Mouse (Mus musculus): ENCODE measurements around the gene Hoxd13.

The Hoxd13 gene

DNA sequence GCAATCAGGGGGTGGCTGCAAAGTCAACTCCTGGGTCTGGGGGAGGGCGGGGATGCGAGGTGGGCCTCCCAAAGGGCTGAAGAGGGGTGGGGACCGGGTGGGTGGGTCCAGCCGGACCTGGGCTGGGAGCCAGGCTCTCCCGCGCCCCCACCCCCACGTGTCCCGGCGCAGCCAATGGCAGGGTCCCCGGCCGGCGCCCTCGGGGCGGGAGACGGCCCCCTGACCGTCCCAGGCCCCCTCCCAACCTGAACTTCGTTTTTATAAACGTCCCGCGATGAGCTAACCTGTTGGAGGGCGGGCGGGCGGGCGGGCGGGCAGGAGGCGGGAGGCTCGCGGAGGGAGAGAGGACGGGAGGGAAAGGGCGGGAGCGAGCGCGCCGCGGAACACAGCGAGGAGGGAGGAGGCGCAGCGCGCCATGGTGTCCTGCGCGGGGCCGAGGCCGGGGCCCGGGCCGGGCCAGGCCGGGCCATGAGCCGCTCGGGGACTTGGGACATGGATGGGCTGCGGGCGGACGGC, at the start of gene Hoxd13:
Hoxd13 (plus strand) TSS at position 469 of the 516 bp plus-strand sequence.
- DNase-seq (ENCODE audit: inconsistent ontology term), result no peak

DNA sequence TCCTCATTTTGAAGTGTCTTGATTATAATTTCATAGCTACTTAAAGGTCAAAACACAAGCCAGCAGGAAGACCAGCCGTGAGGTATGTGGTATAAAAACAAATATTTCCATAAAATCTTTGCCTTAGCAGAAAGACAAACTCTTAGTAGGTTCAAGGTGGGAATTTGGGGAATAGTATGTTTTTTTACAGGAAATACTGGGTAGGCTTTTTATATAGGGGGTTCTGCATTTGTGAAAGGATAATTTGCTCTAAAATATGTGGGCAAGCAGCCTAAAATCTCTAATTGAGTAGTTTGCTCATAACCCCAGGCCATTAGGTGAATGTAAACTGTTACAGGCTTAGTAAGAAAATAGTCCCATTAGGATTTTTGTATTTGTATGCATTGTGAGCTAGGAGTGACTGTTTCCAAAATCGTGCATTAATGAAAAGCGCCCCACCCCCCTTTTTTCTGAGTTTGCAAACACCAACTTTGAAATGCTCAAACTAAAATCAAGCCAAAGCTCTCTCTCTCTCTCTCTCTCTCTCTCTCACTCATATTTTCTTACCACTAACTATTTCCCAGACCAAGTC, 48.3 kb upstream of the Hoxd13 start:
- DNase-seq (ENCODE audit: inconsistent ontology term), result no peak

DNA sequence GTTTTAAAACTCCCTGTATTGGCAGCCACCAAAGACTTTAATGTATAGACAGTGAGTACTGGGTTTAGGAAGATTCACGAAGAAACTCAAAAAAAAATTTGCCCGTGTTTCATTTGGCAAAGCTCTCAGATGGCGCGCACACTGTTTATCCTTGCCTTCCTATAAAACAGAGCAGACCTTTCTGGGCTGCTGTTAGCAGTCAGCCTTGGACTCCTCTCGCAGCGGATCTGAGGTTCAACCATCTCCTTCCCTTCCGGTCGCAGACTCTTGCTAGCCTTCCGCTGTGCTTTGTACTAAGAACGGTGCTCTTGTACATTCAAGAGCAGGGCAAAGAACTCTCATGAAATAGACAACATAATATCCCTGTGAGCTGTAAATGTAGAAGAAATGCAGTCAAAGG, 47.7 kb upstream of the Hoxd13 start:
- DNase-seq (ENCODE audit: inconsistent ontology term), result no peak

GRCm38 (mm10) chr2:74635412-74635811, 32.7 kb upstream of the Hoxd13 start:
- DNase-seq (ENCODE audit: inconsistent ontology term), result no peak

GRCm38 (mm10) chr2:74642431-74642830, 25.7 kb upstream of the Hoxd13 start:
- DNase-seq (ENCODE audit: inconsistent ontology term), result no peak

- DNase-seq (ENCODE audit: inconsistent ontology term), result no peak
Observed at GRCm38 (mm10) chr2:74645631-74646030, 22.5 kb upstream of the Hoxd13 start.

GRCm38 (mm10) chr2:74647082-74647864, 20.8 kb upstream of the Hoxd13 start:
- no peak for DNase-seq (ENCODE audit: inconsistent ontology term)

- DNase-seq (ENCODE audit: inconsistent ontology term), result no peak
Observed at GRCm38 (mm10) chr2:74652996-74653340, 15.1 kb upstream of the Hoxd13 start.

DNA sequence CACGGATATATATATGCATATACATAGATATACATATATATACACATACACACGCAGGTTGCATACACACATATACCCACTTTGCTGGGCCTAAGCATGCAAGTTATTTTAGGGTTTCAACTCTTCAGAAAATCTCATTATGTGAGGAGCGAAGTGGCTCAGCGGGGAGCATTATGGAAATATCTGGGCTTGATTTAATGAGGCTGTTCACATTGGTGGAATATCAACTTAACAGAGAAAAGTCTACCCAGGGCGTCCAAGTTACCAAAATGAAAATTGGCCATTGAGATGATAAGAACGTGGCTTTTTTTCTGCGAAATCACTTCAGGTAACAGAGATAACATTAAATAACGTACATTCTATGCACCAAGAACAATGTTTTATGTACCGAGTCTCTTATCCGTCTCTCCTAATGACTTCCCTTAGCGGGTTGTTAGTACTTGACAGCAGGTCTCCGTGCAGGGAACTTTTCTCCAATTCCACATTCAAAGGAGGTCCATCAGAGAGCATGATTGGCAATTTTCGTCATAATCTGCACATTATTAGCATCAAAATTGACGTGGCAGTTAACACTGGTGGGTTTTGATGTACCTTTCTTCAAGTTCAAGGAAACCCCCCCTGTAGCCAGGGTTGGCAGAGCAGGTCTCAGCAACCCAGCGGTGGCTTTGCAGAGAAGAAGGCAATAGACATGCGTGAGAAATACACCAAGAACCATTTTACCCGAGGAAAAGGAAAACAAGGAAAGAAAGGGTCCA, 14.2 kb upstream of the Hoxd13 start:
- no peak for DNase-seq (ENCODE audit: inconsistent ontology term)

GRCm38 (mm10) chr2:74654743-74655419, 13.2 kb upstream of the Hoxd13 start:
- DNase-seq (ENCODE audit: inconsistent ontology term), result no peak

DNA sequence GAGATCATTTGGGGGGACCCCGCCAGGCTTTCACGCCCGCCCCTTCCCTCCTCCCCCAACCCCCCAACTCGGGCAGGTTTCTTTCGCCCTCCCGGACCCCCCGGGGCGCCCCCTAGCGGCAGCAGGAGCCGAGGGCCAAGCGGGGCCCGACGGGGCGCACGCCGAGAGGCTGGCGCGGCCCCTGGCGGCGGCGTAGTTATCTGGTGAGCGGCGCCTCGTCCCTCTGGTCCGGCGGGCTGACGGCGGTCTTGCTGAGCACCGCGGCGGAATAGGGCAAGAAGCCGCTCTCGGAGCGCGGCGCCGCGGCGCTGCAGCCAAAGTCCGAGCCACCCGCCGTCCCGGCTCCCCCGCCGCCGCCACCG, 12.7 kb upstream of the Hoxd13 start:
- no peak for DNase-seq (ENCODE audit: inconsistent ontology term)

DNA sequence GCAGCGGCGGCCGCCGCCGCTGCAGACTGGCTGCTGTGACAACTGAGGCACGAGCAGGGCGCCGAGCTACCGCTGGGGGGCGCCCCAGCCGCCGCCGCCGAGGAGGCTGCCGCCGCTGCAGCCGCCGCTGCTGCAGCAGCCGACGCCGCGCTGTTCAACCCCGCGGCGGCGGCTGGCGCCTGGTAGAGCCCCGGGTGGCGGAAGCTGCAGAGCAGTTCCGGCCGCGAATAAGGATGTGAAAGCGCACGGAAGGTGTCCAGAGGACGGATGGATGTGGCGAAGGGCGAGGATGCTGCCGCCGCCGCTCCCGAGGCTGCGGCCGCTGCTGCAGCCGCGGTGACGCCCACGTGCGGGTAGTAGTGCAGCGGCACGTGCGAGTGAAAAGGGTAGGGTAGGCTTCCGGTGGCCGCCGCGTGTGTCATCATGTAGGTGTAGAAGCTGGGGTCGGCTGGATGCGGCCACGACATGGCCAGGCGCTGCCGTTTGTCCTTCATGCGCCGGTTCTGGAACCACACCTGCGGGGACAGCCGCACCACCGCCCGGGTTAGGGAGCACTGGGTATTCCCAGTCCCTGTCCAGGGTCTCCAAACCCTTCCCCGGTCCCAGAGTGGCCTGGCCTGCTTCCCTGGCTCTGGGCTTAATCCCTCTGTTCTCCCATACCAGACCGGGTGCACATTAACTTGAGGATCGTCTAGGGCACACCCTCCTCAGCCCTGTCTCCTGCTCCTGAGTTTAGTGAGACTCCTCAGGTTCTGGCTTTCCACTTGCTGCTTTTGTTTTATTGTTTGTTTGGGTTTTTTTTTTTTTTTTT, 12.1 kb upstream of the Hoxd13 start:
- DNase-seq (ENCODE audit: inconsistent ontology term), result no peak

- no peak for DNase-seq (ENCODE audit: inconsistent ontology term)
Observed at GRCm38 (mm10) chr2:74656632-74657021, 11.5 kb upstream of the Hoxd13 start.

GRCm38 (mm10) chr2:74657251-74658023, 10.7 kb upstream of the Hoxd13 start:
- DNase-seq (ENCODE audit: inconsistent ontology term), result no peak

GRCm38 (mm10) chr2:74658024-74658666, 10.0 kb upstream of the Hoxd13 start:
- DNase-seq (ENCODE audit: inconsistent ontology term), result no peak

DNA sequence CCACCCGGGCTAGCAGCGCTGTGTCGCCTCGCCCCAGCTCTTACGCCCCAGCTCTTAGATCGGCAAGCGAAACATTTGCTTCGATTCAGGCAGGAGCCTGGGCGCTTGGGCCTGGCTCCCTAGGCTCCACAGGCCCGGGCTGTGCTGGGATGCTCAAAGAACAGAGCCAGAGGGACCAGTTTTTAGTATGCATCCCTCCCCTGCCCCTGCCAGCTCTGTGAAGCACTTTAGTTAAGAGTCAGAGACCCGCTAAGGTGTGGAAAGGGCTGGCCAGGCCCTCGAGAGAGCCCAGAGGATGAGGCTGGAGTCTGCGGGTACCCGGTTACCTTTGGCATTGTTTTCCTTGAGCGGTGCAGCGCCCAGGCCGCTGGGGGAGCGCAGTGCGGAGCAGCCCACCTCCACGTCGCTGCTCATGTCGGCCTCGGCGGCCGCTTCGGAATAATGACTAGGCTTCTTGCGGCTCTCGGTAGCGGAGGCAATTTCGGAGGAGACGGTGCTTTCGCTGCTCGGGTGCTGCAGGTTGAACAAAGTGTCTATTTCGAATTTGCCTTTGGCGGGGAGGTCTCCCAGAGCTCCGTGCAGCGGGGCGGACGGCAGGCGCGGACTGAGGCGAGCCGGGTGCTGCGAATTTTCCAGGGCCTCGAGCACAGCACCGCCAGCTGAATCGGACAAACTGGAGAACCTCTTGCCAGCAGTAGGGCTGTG, 9.3 kb upstream of the Hoxd13 start:
- DNase-seq (ENCODE audit: inconsistent ontology term), result no peak

- no peak for DNase-seq (ENCODE audit: inconsistent ontology term)
Observed at GRCm38 (mm10) chr2:74659507-74660005, 8.6 kb upstream of the Hoxd13 start, which contains the start of gene Evx2. Evx2 (minus strand) TSS chr2:74659557.

DNA sequence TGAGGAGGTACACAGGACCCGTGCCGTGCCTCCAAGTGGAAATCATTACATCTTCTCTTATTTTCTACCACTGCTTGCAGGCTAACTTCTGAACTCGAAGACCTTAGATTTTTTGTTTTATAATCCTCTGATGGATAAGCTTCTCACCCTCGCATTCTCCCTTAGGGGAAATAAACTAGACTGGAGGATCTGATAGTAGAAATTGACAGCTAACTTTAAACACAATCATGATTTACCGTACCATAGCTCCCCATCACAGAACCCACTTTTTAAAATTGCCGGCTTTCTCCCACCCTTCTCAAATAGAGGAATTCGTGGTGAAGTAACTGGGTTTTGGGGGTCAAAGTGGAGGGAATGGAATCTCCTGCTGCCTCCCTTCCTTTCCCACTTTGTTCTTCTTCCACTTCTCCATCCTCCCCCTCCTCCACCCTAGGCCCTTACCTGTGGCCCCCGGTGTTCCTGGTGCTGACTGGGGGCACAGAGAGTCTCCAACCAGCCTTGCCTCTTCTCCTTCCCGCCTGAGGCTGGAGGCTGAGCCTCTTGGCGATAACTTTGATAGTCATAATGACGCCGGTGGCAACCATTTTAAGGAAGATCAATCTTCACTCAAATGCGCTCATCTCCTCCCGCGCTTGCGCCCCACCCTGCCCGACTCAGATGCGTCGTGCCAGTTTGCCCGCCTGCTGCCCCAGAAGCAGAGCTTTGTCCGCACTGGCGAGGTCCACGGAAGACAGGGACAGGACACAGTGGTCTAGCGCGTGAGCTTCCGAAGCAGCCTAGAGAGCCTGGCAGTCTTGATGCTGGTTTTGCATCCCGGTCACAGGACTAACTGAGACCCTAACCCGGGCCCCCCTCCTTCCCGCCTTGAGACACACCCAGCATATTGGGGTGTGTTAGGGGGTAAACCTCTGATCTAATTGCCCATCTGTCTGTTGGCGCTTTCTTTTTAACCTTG, 7.4 kb upstream of the Hoxd13 start:
- DNase-seq (ENCODE audit: inconsistent ontology term), result no peak

Data from Muller cell, postnatal 12 days (primary cell).